Mouse (Mus musculus) heart, embryonic 14.5 days (tissue): ENCODE measurements around the gene Tmem177. TPM values are rescaled to one million over a fixed set of nuclear protein-coding genes. Genes with fewer than 3 reads are reported as not detected.

Experiments
- ATAC-seq: fragments of 200-750 bp; cut with Nextera tagmentation; 2 replicates; pipeline ENCODE4 v1.8.0; 2017; ENCODE audit warnings: low read depth, moderate TSS enrichment; ENCODE audit not compliant: insufficient number of reproducible peaks, insufficient read depth, low FRiP score
- H3K27ac ChIP-seq, 2 experiments: fragments of 200-500 bp in 1 of 2; fragments of 300-500 bp in 1 of 2; sonication (generic) in 1 of 2; replicated peaks in 1 of 2; 2 replicates each; pipeline ENCODE4 v1.5.1; 2012 to 2014; ENCODE audit warnings: low read depth in 2 of 2, low read length in 2 of 2, control low read depth in 1 of 2, mild to moderate bottlenecking in 1 of 2, mixed read lengths in 1 of 2; ENCODE audit not compliant: control insufficient read depth in 1 of 2, insufficient read depth in 1 of 2
- H3K27me3 ChIP-seq: fragments of 300-500 bp; sonication (generic); 2 replicates; pipeline ENCODE4 v1.6.1; 2014; ENCODE audit warnings: mild to moderate bottlenecking, low read length, control low read depth; ENCODE audit not compliant: control insufficient read depth, insufficient read depth
- H3K36me3 ChIP-seq: fragments of 300-500 bp; sonication (generic); 2 replicates; pipeline ENCODE4 v1.6.1; 2014; ENCODE audit warnings: mild to moderate bottlenecking, control low read depth, low read length, mixed read lengths; ENCODE audit not compliant: control insufficient read depth, insufficient read depth
- H3K4me1 ChIP-seq, 2 experiments: fragments of 200-500 bp in 1 of 2; fragments of 300-500 bp in 1 of 2; sonication (generic) in 1 of 2; 2 replicates each; pipeline ENCODE4 v1.6.1; 2012 to 2014; ENCODE audit warnings: low read length in 2 of 2, control low read depth in 1 of 2, mixed read lengths in 1 of 2; ENCODE audit not compliant: control insufficient read depth in 2 of 2, insufficient read depth in 2 of 2
- H3K4me2 ChIP-seq: fragments of 300-500 bp; sonication (generic); 2 replicates; pipeline ENCODE4 v1.6.1; 2014; ENCODE audit warnings: mild to moderate bottlenecking, low read length
- H3K4me3 ChIP-seq, 2 experiments: fragments of 200-500 bp in 1 of 2; fragments of 300-500 bp in 1 of 2; sonication (generic) in 1 of 2; 2 replicates each; pipeline ENCODE4 v1.5.1; 2012 to 2014; ENCODE audit warnings: low read length in 2 of 2, mild to moderate bottlenecking in 2 of 2, control low read depth in 1 of 2, low read depth in 1 of 2, moderate library complexity in 1 of 2; ENCODE audit not compliant: control insufficient read depth in 1 of 2, insufficient read depth in 1 of 2
- H3K9ac ChIP-seq: fragments of 300-500 bp; sonication (generic); 2 replicates; pipeline ENCODE4 v1.6.1; 2014; ENCODE audit warnings: mild to moderate bottlenecking, low read length
- H3K9me3 ChIP-seq: fragments of 300-500 bp; sonication (generic); 2 replicates; pipeline ENCODE4 v1.6.1; 2016; ENCODE audit warnings: low read length, control low read depth; ENCODE audit not compliant: control insufficient read depth
- WGBS: fragments of 180-500 bp; shearing (Covaris S2); extraction: QIAGEN DNeasy Blood & Tissue Kit; methylation state at CpG from one replicate; pipeline ENCODE4 v1.1.7; 2014; 5-methylcytosine and 5-hydroxymethylcytosine counted together
- polyA plus RNA-seq: library from polyadenylated mRNA; unstranded; fragments of >200 nt; fragmentation: Nextera tagmentation; extraction: Ambion mirVana; gene quantifications from 2 replicates; pipeline ENCODE4 v1.2.1, GENCODE M21; 2014

Tmem177 gene
- polyA plus RNA-seq, 1 experiment from 2014 or later = 6.9 TPM

GRCm38 (mm10) chr1:119936861-119937260 is 23.9 kb upstream of the Tmem177 start:
- no peaks in the 10 kb centered on the region for H3K27me3 ChIP-seq
- no peak overlapping the region for H3K27ac ChIP-seq
- WGBS = 21% methylated on average over 7 of the region's 7 CpGs

GRCm38 (mm10) chr1:119931421-119932150 is 18.6 kb upstream of the Tmem177 start:
- no peak overlapping the region for H3K27ac ChIP-seq
- no peak overlapping the region for H3K4me2 ChIP-seq
- 73% methylated on average over 4 of the region's 4 CpGs for WGBS
- H3K36me3 ChIP-seq = no peaks in the 10 kb centered on the region
- H3K9me3 ChIP-seq = no peaks in the 10 kb centered on the region
- ATAC-seq = no peak
- no peaks in the 10 kb centered on the region for H3K4me1 ChIP-seq
- H3K4me3 ChIP-seq = no peak overlapping the region
- no peak overlapping the region for H3K9ac ChIP-seq
- H3K27me3 ChIP-seq = no peaks in the 10 kb centered on the region

More at GRCm38 (mm10) chr1:119936861-119937260, 23.9 kb upstream of the Tmem177 start:
- no peaks in the 10 kb centered on the region for H3K36me3 ChIP-seq
- no peak for ATAC-seq
- no peak overlapping the region for H3K4me2 ChIP-seq
- H3K4me1 ChIP-seq = no peaks in the 10 kb centered on the region
- 0 out of 2 replicates have a peak, but pooled peaks cover 3% of the 10 kb centered on the region for H3K9me3 ChIP-seq
- no peak overlapping the region for H3K4me3 ChIP-seq
- no peak overlapping the region for H3K9ac ChIP-seq

GRCm38 (mm10) chr1:119929715-119930114 is 16.7 kb upstream of the Tmem177 start:
- H3K9me3 ChIP-seq = no peaks in the 10 kb centered on the region
- no peak for ATAC-seq
- 53% methylated on average over 1 of the region's 1 CpGs for WGBS
- no peak overlapping the region for H3K9ac ChIP-seq
- H3K4me1 ChIP-seq = no peaks in the 10 kb centered on the region
- no peak overlapping the region for H3K27ac ChIP-seq
- H3K27me3 ChIP-seq = no peaks in the 10 kb centered on the region
- no peaks in the 10 kb centered on the region for H3K36me3 ChIP-seq
- no peak overlapping the region for H3K4me3 ChIP-seq
- no peak overlapping the region for H3K4me2 ChIP-seq

- Histone ChIP-seq H3K4me2 (no peak overlapping the region), H3K4me3 (no peak overlapping the region), H3K36me3 (no peaks in the 10 kb centered on the region), H3K9me3 (no peaks in the 10 kb centered on the region), H3K27me3 (no peaks in the 10 kb centered on the region), H3K27ac (no peak overlapping the region), H3K4me1 (no peaks in the 10 kb centered on the region), H3K9ac (no peak overlapping the region)
- 52% methylated on average over 4 of the region's 4 CpGs for WGBS
- ATAC-seq = no peak
Observed at GRCm38 (mm10) chr1:119919299-119919698, 6.3 kb upstream of the Tmem177 start.

- Histone ChIP-seq H3K9me3 (no peaks in the 10 kb centered on the region), H3K36me3 (no peaks in the 10 kb centered on the region), H3K4me2 (no peak overlapping the region), H3K27ac (no peak overlapping the region), H3K4me3 (no peak overlapping the region), H3K9ac (no peak overlapping the region), H3K4me1 (peaks cover 2 to 4% of the 10 kb centered on the region in 2 experiments; a peak in 2 of 4 replicates), H3K27me3 (no peaks in the 10 kb centered on the region)
- no peak for ATAC-seq
- 86% methylated on average over 5 of the region's 5 CpGs for WGBS
Observed at GRCm38 (mm10) chr1:119916823-119917371, 3.9 kb upstream of the Tmem177 start.

GRCm38 (mm10) chr1:119907206-119907748 is 5.7 kb downstream of the Tmem177 start:
- no peak overlapping the region for H3K27ac ChIP-seq
- no peak for ATAC-seq
- 64% methylated on average over 2 of the region's 2 CpGs for WGBS

GRCm38 (mm10) chr1:119903231-119903620 is 9.8 kb downstream of the Tmem177 start:
- Histone ChIP-seq H3K9me3 (no peaks in the 10 kb centered on the region), H3K36me3 (no peaks in the 10 kb centered on the region), H3K27ac (no peak overlapping the region; a peak in 1 of 4 replicates), H3K4me1 (peaks cover 8 to 12% of the 10 kb centered on the region in 2 experiments), H3K4me2 (0 out of 2 replicates have a peak overlapping the region, but pooled peaks have one; percentile 10), H3K9ac (no peak overlapping the region), H3K4me3 (no peak overlapping the region), H3K27me3 (no peaks in the 10 kb centered on the region)
- WGBS = 59% methylated on average over 6 of the region's 6 CpGs
- no peak for ATAC-seq

More at GRCm38 (mm10) chr1:119907206-119907748, 5.7 kb downstream of the Tmem177 start:
- Histone ChIP-seq H3K4me1 (peaks cover 8 to 15% of the 10 kb centered on the region in 2 experiments), H3K27me3 (no peaks in the 10 kb centered on the region), H3K9me3 (no peaks in the 10 kb centered on the region), H3K4me2 (no peak overlapping the region), H3K9ac (no peak overlapping the region), H3K36me3 (peaks cover 16% of the 10 kb centered on the region), H3K4me3 (no peak overlapping the region)
